Mouse (Mus musculus) retina, embryonic 14.5 days (tissue): Measurements from ENCODE around the gene Shank2.

Experiments used
- DNase-seq: peaks from one replicate; pipeline ENCODE4 v3.0.0-alpha.2; 2015; ENCODE audit warnings: low spot score

Shank2 gene

GRCm38 (mm10) chr7:144030796-144031195 is 29.1 kb downstream of the Shank2 start:
- no peak for DNase-seq

GRCm38 (mm10) chr7:144031611-144032010 is 29.9 kb downstream of the Shank2 start:
- no peak for DNase-seq

- DNase-seq: no peak
These were observed 35.8 kb downstream of the Shank2 start for GRCm38 (mm10) chr7:144037541-144037940.

- DNase-seq: peak; percentile 42
These were observed 36.4 kb downstream of the Shank2 start for GRCm38 (mm10) chr7:144037966-144038669.

- DNase-seq: no peak
These were observed 37.0 kb downstream of the Shank2 start for GRCm38 (mm10) chr7:144038741-144039140.

- no peak for DNase-seq
These were observed 38.6 kb downstream of the Shank2 start for GRCm38 (mm10) chr7:144040328-144040727.

GRCm38 (mm10) chr7:144052076-144052475 is 50.3 kb downstream of the Shank2 start:
- DNase-seq: no peak

GRCm38 (mm10) chr7:144055188-144055587 is 53.5 kb downstream of the Shank2 start:
- no peak for DNase-seq

- peak; percentile 70 for DNase-seq
These were observed 54.2 kb downstream of the Shank2 start for GRCm38 (mm10) chr7:144055702-144056531.

- no peak for DNase-seq
These were observed 68.6 kb downstream of the Shank2 start for GRCm38 (mm10) chr7:144070162-144070949.

GRCm38 (mm10) chr7:144072219-144072618 is 70.5 kb downstream of the Shank2 start:
- DNase-seq: peak; percentile 69

- no peak for DNase-seq
These were observed 71.1 kb downstream of the Shank2 start for GRCm38 (mm10) chr7:144072856-144073255.

GRCm38 (mm10) chr7:144074718-144075117 is 73.0 kb downstream of the Shank2 start:
- DNase-seq: peak; percentile 87

GRCm38 (mm10) chr7:144078661-144079060 is 76.9 kb downstream of the Shank2 start:
- peak; percentile 71 for DNase-seq

GRCm38 (mm10) chr7:144079861-144080260 is 78.1 kb downstream of the Shank2 start:
- DNase-seq: no peak

GRCm38 (mm10) chr7:144081448-144081847 is 79.7 kb downstream of the Shank2 start:
- DNase-seq: peak; percentile 65

GRCm38 (mm10) chr7:144081963-144082362 is 80.2 kb downstream of the Shank2 start:
- DNase-seq: no peak

- no peak for DNase-seq
These were observed 85.5 kb downstream of the Shank2 start for GRCm38 (mm10) chr7:144087277-144087676.

GRCm38 (mm10) chr7:144094132-144094531 is 92.4 kb downstream of the Shank2 start:
- no peak for DNase-seq

- peak; percentile 54 for DNase-seq
These were observed 95.6 kb downstream of the Shank2 start for GRCm38 (mm10) chr7:144097314-144097713.

- no peak for DNase-seq
These were observed 100.7 kb downstream of the Shank2 start for GRCm38 (mm10) chr7:144102222-144102980.

- no peak for DNase-seq
These were observed 104.2 kb downstream of the Shank2 start for GRCm38 (mm10) chr7:144105952-144106351.
